Mouse (Mus musculus): ENCODE results near the gene Hoxa3.

Gene Hoxa3

GRCm38 (mm10) chr6:52185222-52185621, 27.9 kb downstream of the Hoxa3 start:
- no peak for DNase-seq (ENCODE audit: extremely low spot score, low read depth, low spot score)

GRCm38 (mm10) chr6:52184668-52185067, 28.5 kb downstream of the Hoxa3 start:
- DNase-seq (ENCODE audit: extremely low spot score, low read depth, low spot score): no peak

- DNase-seq (ENCODE audit: extremely low spot score, low read depth, low spot score): no peak
Measured at GRCm38 (mm10) chr6:52183311-52184080, 29.6 kb downstream of the Hoxa3 start.

GRCm38 (mm10) chr6:52182793-52183192, 30.3 kb downstream of the Hoxa3 start:
- DNase-seq (ENCODE audit: extremely low spot score, low read depth, low spot score): no peak

- no peak for DNase-seq (ENCODE audit: extremely low spot score, low read depth, low spot score)
Measured at GRCm38 (mm10) chr6:52182030-52182429, 31.1 kb downstream of the Hoxa3 start.

- DNase-seq (ENCODE audit: extremely low spot score, low read depth, low spot score): no peak
Measured at GRCm38 (mm10) chr6:52180726-52181125, 32.4 kb downstream of the Hoxa3 start.

GRCm38 (mm10) chr6:52180213-52180710, 32.9 kb downstream of the Hoxa3 start:
- DNase-seq (ENCODE audit: extremely low spot score, low read depth, low spot score): no peak

- DNase-seq (ENCODE audit: extremely low spot score, low read depth, low spot score): no peak
Measured at GRCm38 (mm10) chr6:52179690-52180089, 33.4 kb downstream of the Hoxa3 start.

GRCm38 (mm10) chr6:52178918-52179665, 34.0 kb downstream of the Hoxa3 start:
- no peak for DNase-seq (ENCODE audit: extremely low spot score, low read depth, low spot score)

GRCm38 (mm10) chr6:52177806-52178205, 35.3 kb downstream of the Hoxa3 start:
- DNase-seq (ENCODE audit: extremely low spot score, low read depth, low spot score): no peak

GRCm38 (mm10) chr6:52177061-52177735, 35.9 kb downstream of the Hoxa3 start, which contains the start of gene 5730596B20Rik:
Gene 5730596B20Rik (plus strand): TSS chr6:52177498.
- DNase-seq (ENCODE audit: extremely low spot score, low read depth, low spot score): no peak

- DNase-seq (ENCODE audit: extremely low spot score, low read depth, low spot score): no peak
Measured at GRCm38 (mm10) chr6:52176391-52176790, 36.7 kb downstream of the Hoxa3 start.

- no peak for DNase-seq (ENCODE audit: extremely low spot score, low read depth, low spot score)
Measured at GRCm38 (mm10) chr6:52175864-52176263, 37.3 kb downstream of the Hoxa3 start.

- DNase-seq (ENCODE audit: extremely low spot score, low read depth, low spot score): no peak
Measured at GRCm38 (mm10) chr6:52174968-52175751, 38.0 kb downstream of the Hoxa3 start.

- no peak for DNase-seq (ENCODE audit: extremely low spot score, low read depth, low spot score)
Measured at GRCm38 (mm10) chr6:52173648-52174047, 39.5 kb downstream of the Hoxa3 start.

GRCm38 (mm10) chr6:52172501-52172900, 40.6 kb downstream of the Hoxa3 start:
- no peak for DNase-seq (ENCODE audit: extremely low spot score, low read depth, low spot score)

- no peak for DNase-seq (ENCODE audit: extremely low spot score, low read depth, low spot score)
Measured at GRCm38 (mm10) chr6:52171938-52172337, 41.2 kb downstream of the Hoxa3 start.

GRCm38 (mm10) chr6:52171331-52171730, 41.8 kb downstream of the Hoxa3 start:
- no peak for DNase-seq (ENCODE audit: extremely low spot score, low read depth, low spot score)

- DNase-seq (ENCODE audit: extremely low spot score, low read depth, low spot score): no peak
Measured at GRCm38 (mm10) chr6:52170898-52171223, 42.3 kb downstream of the Hoxa3 start.

- no peak for DNase-seq (ENCODE audit: extremely low spot score, low read depth, low spot score)
Measured at GRCm38 (mm10) chr6:52170166-52170897, 42.8 kb downstream of the Hoxa3 start.

Measured in hindlimb bud, embryonic 11.5 days (tissue).